Mouse (Mus musculus) gastrocnemius, adult 2 months (tissue): ENCODE data around the gene Cpne9. TPM values are rescaled to one million over a fixed set of nuclear protein-coding genes. Genes with fewer than 3 reads are reported as not detected.

Experiments
- DNase-seq: peaks from one replicate; pipeline ENCODE4 v3.0.0; 2022
- H3K27ac ChIP-seq: fragments of 200-600 bp; 2 replicates; pipeline ENCODE4 v1.8.1; 2022; ENCODE audit warnings: mild to moderate bottlenecking
- H3K4me3 ChIP-seq: fragments of 200-600 bp; 2 replicates; pipeline ENCODE4 v1.8.1; 2022; ENCODE audit warnings: mild to moderate bottlenecking, moderate library complexity
- CTCF ChIP-seq: fragments of 200-600 bp; IDR thresholded peaks from 2 replicates; pipeline ENCODE4 v1.8.1; 2022; ENCODE audit warnings: antibody characterized with exemption, mild to moderate bottlenecking, moderate library complexity
- intact Hi-C: fragments of 180-260 bp; cut with DNase I; formaldehyde crosslinking; loops from one replicate; pipeline ENCODE4 v1.15.1; 2025
- total RNA-seq, 2 experiments: library from RNA; stranded (reverse); gene quantifications; 2 replicates each; pipeline ENCODE4 v1.2.3; 2021

Gene Cpne9
- total RNA-seq, 2 experiments from 2014 or later, result not detected

GRCm38 (mm10) chr6:113352820-113353219 lies 70.7 kb downstream of the Cpne9 start:
- Histone ChIP-seq H3K27ac (no peak overlapping the region), H3K4me3 (no peak overlapping the region)
- DNase-seq, result no peak
- intact Hi-C loops, result no loop called here
- no peak for TF ChIP-seq CTCF

DNA sequence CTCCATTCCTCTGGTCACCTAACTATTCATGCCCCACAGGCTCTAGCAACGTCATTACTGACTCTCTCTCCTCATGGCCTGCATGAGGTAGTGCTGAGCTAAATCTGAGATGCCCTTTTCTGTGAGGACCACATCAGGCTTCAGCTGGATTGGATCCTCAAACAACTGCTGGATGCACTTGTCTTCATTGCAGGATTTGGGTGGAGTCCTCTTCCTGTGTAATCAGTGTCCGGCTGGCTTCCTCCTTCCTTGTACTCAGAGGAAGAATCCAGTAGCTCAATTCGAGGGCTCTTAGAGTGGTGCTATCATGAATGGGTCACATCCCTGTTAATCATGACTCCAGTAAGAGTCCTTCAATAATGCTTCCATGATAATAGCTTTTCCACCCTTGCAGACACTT lies 71.6 kb downstream of the Cpne9 start:
- intact Hi-C loops, result no loop called here
- Histone ChIP-seq H3K27ac (no peak overlapping the region), H3K4me3 (no peak overlapping the region)
- no peak for TF ChIP-seq CTCF
- DNase-seq, result no peak

Other genes starting within 250 kb of the Cpne9 start
- 10 to 100 TPM; 13.7 to 14.5 TPM for gene Thumpd3, start 236.1 kb upstream of the Cpne9 start, total RNA-seq
- 10 to 100 TPM; 28.4 to 29.3 TPM for gene Setd5, start 204.9 kb upstream of the Cpne9 start, total RNA-seq
- under 1 TPM; 0.39 to 0.54 TPM for gene Lhfpl4, start 86.9 kb upstream of the Cpne9 start, total RNA-seq
- gene Mtmr14, start 44.5 kb upstream of the Cpne9 start, total RNA-seq, result 10 to 100 TPM; 14.9 to 16.0 TPM
- 10 to 100 TPM; 10.2 to 10.3 TPM for gene Brpf1, start 24.8 kb downstream of the Cpne9 start, total RNA-seq
- 1 to 10 TPM; 3.9 to 5.2 TPM for gene Ogg1, start 44.7 kb downstream of the Cpne9 start, total RNA-seq
- 10 to 100 TPM; 39.3 to 39.5 TPM for gene Camk1, start 61.7 kb downstream of the Cpne9 start, total RNA-seq
- 10 to 100 TPM; 14.1 to 15.5 TPM for gene Tada3, start 95.6 kb downstream of the Cpne9 start, total RNA-seq
- 10 to 100 TPM; 47.4 to 53.4 TPM for gene Arpc4, start 95.8 kb downstream of the Cpne9 start, total RNA-seq
- 1 to 10 TPM in 1 of 2 experiments, under 1 TPM in 1; 0.48 to 1.3 TPM for gene Ttll3, start 107.0 kb downstream of the Cpne9 start, total RNA-seq
- 1 to 10 TPM; 7.7 to 8.3 TPM for gene Rpusd3, start 137.0 kb downstream of the Cpne9 start, total RNA-seq
- gene Cidec, start 153.5 kb downstream of the Cpne9 start, total RNA-seq, result 1 to 10 TPM in 1 of 2 experiments, under 1 TPM in 1; 0.97 to 5.0 TPM
- 10 to 100 TPM; 28.2 to 29.7 TPM for gene Jagn1, start 160.3 kb downstream of the Cpne9 start, total RNA-seq
- gene Il17re, start 176.2 kb downstream of the Cpne9 start, total RNA-seq, result under 1 TPM; 0.25 to 0.26 TPM
- gene Il17rc, start 189.1 kb downstream of the Cpne9 start, total RNA-seq, result 1 to 10 TPM; 4.2 to 4.7 TPM
- 10 to 100 TPM; 47.5 to 54.4 TPM for gene Creld1, start 201.0 kb downstream of the Cpne9 start, total RNA-seq
- under 1 TPM; 0.08 to 0.11 TPM for gene Prrt3, start 219.6 kb downstream of the Cpne9 start, total RNA-seq
- 10 to 100 TPM; 54.9 to 63.2 TPM for gene Emc3, start 249.3 kb downstream of the Cpne9 start, total RNA-seq
- under 1 TPM; 0.10 to 0.28 TPM for gene Fancd2, start 249.4 kb downstream of the Cpne9 start, total RNA-seq